Mouse (Mus musculus) C2C12 (cell line): Measurements from ENCODE around the gene Usp20.

Source experiments
- CTCF ChIP-seq: IDR thresholded peaks from one replicate; pipeline ENCODE4 v1.5.1; 2011; ENCODE audit not compliant: control insufficient read depth, insufficient read depth, insufficient read length
- USF1 ChIP-seq: IDR thresholded peaks from one replicate; pipeline ENCODE4 v1.6.1; 2011; ENCODE audit warnings: low read depth, mild to moderate bottlenecking, control low read depth, moderate library complexity

DNA sequence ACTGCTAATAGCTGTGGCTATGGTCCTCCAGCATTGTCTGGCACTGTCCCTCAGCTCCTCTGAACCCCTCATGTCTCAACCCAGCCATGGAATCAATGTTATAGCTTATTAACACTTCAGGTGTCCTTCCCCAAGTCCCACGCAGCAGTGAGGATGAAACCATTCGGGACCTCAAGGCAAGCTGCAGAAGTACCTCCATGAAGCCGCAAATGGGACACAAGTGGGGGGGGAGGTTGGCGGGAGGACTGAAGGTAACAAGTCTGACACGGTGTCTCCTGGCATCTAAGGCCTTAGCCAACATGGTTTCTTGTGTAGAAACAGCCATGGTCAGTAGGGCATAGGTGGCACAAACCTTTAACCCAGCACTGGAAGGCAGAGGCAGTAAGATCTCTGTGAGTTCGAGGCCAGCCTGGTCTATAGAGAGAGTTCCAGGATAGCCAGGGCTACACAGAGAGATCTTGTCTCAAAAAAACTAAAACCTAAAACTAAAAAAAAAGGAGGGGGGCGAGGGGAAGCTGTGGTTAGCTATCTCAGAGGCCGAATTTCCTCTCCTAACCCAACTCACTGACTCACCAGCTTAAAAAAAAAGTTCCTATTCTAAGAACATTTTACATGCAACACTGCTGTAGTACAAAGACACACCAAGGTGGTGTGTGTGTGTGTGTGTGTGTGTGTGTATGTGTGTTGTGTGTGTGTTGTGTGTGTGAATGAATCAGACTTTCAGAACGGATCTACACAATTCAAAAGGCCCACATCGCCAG is 80.0 kb downstream of the Usp20 start:
- TF ChIP-seq CTCF (no peak), USF1 (no peak)
